9 mouse cellular contexts compared by ENCODE assay signal in genomic region chr6:122495082-122495881, GRCm38 (mm10). TPM values are rescaled to one million over a fixed set of nuclear protein-coding genes. Genes with fewer than 3 reads are reported as not detected.
DNase-seq lines count a peak whose midpoint lies in the region; ATAC-seq lines count a peak whose summit lies in the region.
"Had no signal": no experiment of that assay in that cellular context is flagged by ENCODE, and none has a peak within 500 bp of the region (broad histone marks: within the 10 kb centered on the region; RNA-seq: fewer than 3 reads in every experiment).

No protein-coding gene starts in this region.

- peaks cover 19% of the 10 kb centered on the region for H3K4me1 ChIP-seq in heart, embryonic 11.5 days (ENCODE audit: control insufficient read depth, insufficient read depth, low read length)
- peaks cover 26% of the 10 kb centered on the region for H3K4me1 ChIP-seq in midbrain, embryonic 11.5 days (ENCODE audit: control insufficient read depth, insufficient read depth, low read length)

- ATAC-seq in frontal cortex, adult (ENCODE audit: low TSS enrichment), result no peak
- ATAC-seq in heart, embryonic 11.5 days (replicated peaks; ENCODE audit: insufficient number of reproducible peaks, low FRiP score, low TSS enrichment), result no peak
- ATAC-seq in midbrain, embryonic 11.5 days (ENCODE audit: low FRiP score), result peak; percentile 61

- 8% methylated on average over 21 of the region's 21 CpGs for WGBS in heart, embryonic 11.5 days (ENCODE audit: insufficient replicate concordance)
- 5% methylated on average over 21 of the region's 21 CpGs for whole genome bisulfite sequencing in midbrain, embryonic 11.5 days

- H3K9ac ChIP-seq in heart, embryonic 11.5 days (ENCODE audit: low read depth, low read length), result peak overlapping the region; percentile 60
- H3K9ac ChIP-seq in midbrain, embryonic 11.5 days (ENCODE audit: low read length), result peak overlapping the region; percentile 57

- no peaks in the 10 kb centered on the region for H3K27me3 ChIP-seq in heart, embryonic 11.5 days (ENCODE audit: control insufficient read depth, insufficient read depth, low read length)
- no peaks in the 10 kb centered on the region for H3K27me3 ChIP-seq in midbrain, embryonic 11.5 days (ENCODE audit: control insufficient read depth, insufficient read depth, low read length)

- peak overlapping the region; percentile 61 for H3K4me2 ChIP-seq in heart, embryonic 11.5 days
- H3K4me2 ChIP-seq in midbrain, embryonic 11.5 days, result peak overlapping the region; percentile 35

- peak; percentile 22 to 30 for DNase-seq in frontal cortex, postnatal 10 days (ENCODE audit: low spot score in 2 of 2)
- DNase-seq in brain, adult 2 months (ENCODE audit: low read depth, low spot score), result peak; percentile 11
- peak; percentile 70 for DNase-seq in kidney, postnatal 10 days
- DNase-seq in midbrain, embryonic 11.5 days (ENCODE audit: low spot score, missing footprints), result peak; percentile 97
- no peak for DNase-seq in gastrocnemius, postnatal 25 days
- DNase-seq in frontal cortex, postnatal 25 days (ENCODE audit: low spot score in 2 of 2), result no peak

- H3K27ac ChIP-seq in heart, embryonic 11.5 days (ENCODE audit: low read depth, low read length), result peak overlapping the region; percentile 78
- H3K27ac ChIP-seq in midbrain, embryonic 11.5 days (ENCODE audit: low read depth, low read length), result peak overlapping the region; percentile 85

- H3K9me3 ChIP-seq in heart, embryonic 11.5 days (replicated peaks; ENCODE audit: control insufficient read depth, low read length), result no peaks in the 10 kb centered on the region
- no peaks in the 10 kb centered on the region for H3K9me3 ChIP-seq in midbrain, embryonic 11.5 days (ENCODE audit: control insufficient read depth, low read length)
- H3K9me3 ChIP-seq: G1E had no signal

- no peaks in the 10 kb centered on the region for H3K36me3 ChIP-seq in heart, embryonic 11.5 days (ENCODE audit: control insufficient read depth, insufficient read depth, low read length)
- H3K36me3 ChIP-seq in midbrain, embryonic 11.5 days (ENCODE audit: control insufficient read depth, insufficient read depth, low read length), result no peaks in the 10 kb centered on the region
- H3K36me3 ChIP-seq: G1E had no signal

- H3K4me3 ChIP-seq in heart, embryonic 11.5 days (ENCODE audit: low read depth, low read length), result peak overlapping the region; percentile 30
- H3K4me3 ChIP-seq in midbrain, embryonic 11.5 days (ENCODE audit: low read depth, low read length), result no peak overlapping the region; the same call in 1 of the 2 replicates

RNA-seq across cellular contexts. Expression of gene Rimklb, which starts 3.3 kb away (rescaled TPM):
- 8.7 and 10.9 TPM in 2 replicates for polyA plus RNA-seq in heart, embryonic 11.5 days (2014; fragmentation: Nextera tagmentation; extraction: Ambion mirVana)
- 67.4 and 70.1 TPM in 2 replicates for polyA plus RNA-seq in midbrain, embryonic 11.5 days (2014; fragmentation: Nextera tagmentation; extraction: Ambion mirVana)
- under 1 TPM; 0.82 to 0.88 TPM for total RNA-seq in gastrocnemius, postnatal 25 days (2021)

RNA-seq across cellular contexts. Expression of gene Mfap5, which starts 10.4 kb away (rescaled TPM):
- 5.4 and 5.9 TPM in 2 replicates for polyA plus RNA-seq in heart, embryonic 11.5 days (2014; fragmentation: Nextera tagmentation; extraction: Ambion mirVana)
- polyA plus RNA-seq in midbrain, embryonic 11.5 days (2014; fragmentation: Nextera tagmentation; extraction: Ambion mirVana), result 0.75 and 0.77 TPM in 2 replicates
- 10 to 100 TPM; 51.1 to 85.7 TPM for total RNA-seq in gastrocnemius, postnatal 25 days (2021)
- polyA plus RNA-seq: G1E had no signal

RNA-seq across cellular contexts. Expression of gene Aicda, which starts 58.3 kb away (rescaled TPM):
- 0.16 TPM in 1 of 2 replicates, not detected in the other for polyA plus RNA-seq in heart, embryonic 11.5 days (2014; fragmentation: Nextera tagmentation; extraction: Ambion mirVana)
- polyA plus RNA-seq in midbrain, embryonic 11.5 days (2014; fragmentation: Nextera tagmentation; extraction: Ambion mirVana), result not detected in 2 replicates
- not detected for total RNA-seq in gastrocnemius, postnatal 25 days (2021)
- total RNA-seq: G1E had no signal
- polyA plus RNA-seq: G1E had no signal

Comparison
In these comparisons a context has a peak if more than half of its experiments do, and no peak if none do; other contexts are left out.
1. DNase-seq: peak in frontal cortex, postnatal 10 days (2 of 2), brain, adult 2 months (single experiment), kidney, postnatal 10 days (single experiment) and midbrain, embryonic 11.5 days (single experiment); none in gastrocnemius, postnatal 25 days (single experiment) and frontal cortex, postnatal 25 days (0 of 2).